16 mouse cellular contexts compared by ENCODE assay signal in the genomic region with DNA sequence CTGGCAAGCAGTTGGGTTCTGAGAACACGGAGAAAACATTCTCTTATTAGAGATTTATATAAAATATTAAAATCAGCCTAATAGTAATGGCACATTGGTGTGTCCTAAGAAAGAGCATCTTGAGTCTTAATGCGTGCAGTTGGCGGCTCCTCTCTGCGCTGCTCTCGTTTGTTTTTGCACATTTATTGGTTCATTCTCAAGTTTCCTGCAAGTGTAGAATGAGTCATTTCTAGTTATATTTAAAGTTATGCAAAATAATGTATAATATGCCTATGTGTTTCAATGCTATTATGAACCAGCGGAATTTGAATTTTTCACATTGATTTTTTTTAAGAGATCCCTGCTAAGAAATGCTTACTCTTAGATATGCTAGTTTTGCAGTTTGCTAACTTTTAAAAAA.
DNase-seq lines count a peak whose midpoint lies in the region; ATAC-seq lines count a peak whose summit lies in the region.
"Had no signal": no experiment of that assay in that cellular context is flagged by ENCODE, and none has a peak within 500 bp of the region (broad histone marks: within the 10 kb centered on the region; RNA-seq: fewer than 3 reads in every experiment).

No protein-coding gene starts in this region.

- ATAC-seq in frontal cortex, adult (ENCODE audit: low TSS enrichment) = peak; percentile 88
- ATAC-seq: forebrain, embryonic 15.5 days had no signal

- DNase-seq in frontal cortex, postnatal 10 days (ENCODE audit: low spot score in 2 of 2) = no peak
- peak; percentile 21 to 25 for DNase-seq in right cerebral cortex, adult 2 months (ENCODE audit: low spot score in 2 of 2)
- DNase-seq in right cerebral cortex, postnatal 25 days = no peak
- peak; percentile 12 to 28 for DNase-seq in right cerebral cortex, postnatal 36 days (ENCODE audit: low spot score in 2 of 2)
- DNase-seq in lung, postnatal 4 days = no peak
- DNase-seq: adrenal gland, adult 2 months; adrenal gland, postnatal 25 days; cerebellum, adult 11 months; cerebellum, adult 8-10 months; cerebellum, postnatal 25 days; gastrocnemius, adult 2 months; gastrocnemius, postnatal 36 days; heart, adult 11 months; heart, postnatal 36 days had no signal

Comparison
In these comparisons a context has a peak if more than half of its experiments do, and no peak if none do; other contexts are left out.
1. DNase-seq: peak in right cerebral cortex, adult 2 months (2 of 2) and right cerebral cortex, postnatal 36 days (2 of 2); none in frontal cortex, postnatal 10 days (0 of 2), right cerebral cortex, postnatal 25 days (single experiment) and lung, postnatal 4 days (0 of 2).